Mouse (Mus musculus) kidney, adult 2 months (tissue): ENCODE data around the gene Zfp128. TPM values are rescaled to one million over a fixed set of nuclear protein-coding genes. Genes with fewer than 3 reads are reported as not detected.

Experiments
- DNase-seq: peaks from one replicate; pipeline ENCODE4 v3.0.0; 2021
- H3K27ac ChIP-seq: fragments of 200-500 bp; 2 replicates; pipeline ENCODE4 v1.5.1; 2012; ENCODE audit warnings: low read depth, low read length, control low read depth, inconsistent platforms; ENCODE audit not compliant: insufficient read depth
- H3K27me3 ChIP-seq: fragments of 200-500 bp; replicated peaks from 2 replicates; pipeline ENCODE4 v1.6.1; 2012; ENCODE audit warnings: mild to moderate bottlenecking, moderate library complexity, low read length, inconsistent platforms; ENCODE audit not compliant: control insufficient read depth, insufficient read depth
- H3K36me3 ChIP-seq: fragments of 200-500 bp; 2 replicates; pipeline ENCODE4 v1.6.1; 2012; ENCODE audit warnings: mild to moderate bottlenecking, moderate library complexity, low read length, inconsistent platforms; ENCODE audit not compliant: control insufficient read depth, insufficient read depth
- H3K4me1 ChIP-seq: fragments of 200-500 bp; 2 replicates; pipeline ENCODE4 v1.6.1; 2011; ENCODE audit warnings: low read length; ENCODE audit not compliant: control insufficient read depth, insufficient read depth
- H3K4me3 ChIP-seq: fragments of 200-500 bp; 2 replicates; pipeline ENCODE4 v1.5.1; 2011; ENCODE audit warnings: mild to moderate bottlenecking, low read depth, low read length, control low read depth; ENCODE audit not compliant: insufficient read depth
- CTCF ChIP-seq: fragments of 200-500 bp; conservative IDR thresholded peaks from 2 replicates; pipeline ENCODE4 v1.5.1; 2011; ENCODE audit warnings: low read depth, mild to moderate bottlenecking, control low read depth, low read length, moderate library complexity, mixed read lengths; ENCODE audit not compliant: insufficient read depth, insufficient read length
- POLR2A ChIP-seq: fragments of 200-500 bp; IDR thresholded peaks from one replicate; pipeline ENCODE4 v1.6.1; 2011; ENCODE audit warnings: low read depth, low read length, control low read depth
- WGBS: fragments of 180-500 bp; shearing (Covaris S2); methylation state at CpG from one replicate; pipeline ENCODE4 v1.1.7; 2018; 5-methylcytosine and 5-hydroxymethylcytosine counted together
- polyA plus RNA-seq: library from polyadenylated mRNA; depleted of rRNA; stranded (reverse); fragments of >200 nt; gene quantifications from 2 replicates; pipeline ENCODE4 v1.2.3, GENCODE M21; 2012; rRNA removed

Zfp128 gene
- polyA plus RNA-seq, 1 experiment, result 1.4 TPM

DNA sequence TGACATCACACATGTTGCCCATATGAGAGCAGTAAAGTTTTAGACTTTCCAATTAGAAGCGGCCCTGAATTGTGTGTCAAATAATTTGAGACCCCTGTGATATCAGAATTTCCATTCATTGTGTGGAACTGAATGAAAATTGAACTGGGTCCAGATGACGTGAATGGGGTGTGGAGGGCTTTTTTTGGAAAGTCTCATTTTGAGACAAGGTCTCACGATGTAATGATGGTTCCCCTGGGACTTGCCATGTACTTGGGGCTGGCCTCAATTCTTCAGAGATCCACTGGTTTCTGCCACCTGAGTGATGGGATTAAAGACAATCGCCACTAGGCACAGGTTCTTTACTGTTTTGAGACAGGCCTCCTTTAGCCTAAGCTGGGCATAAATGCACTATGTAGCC, 59.6 kb downstream of the Zfp128 start:
- DNase-seq, result no peak
- 85% methylated on average over 4 of the region's 4 CpGs for WGBS
- H3K36me3 ChIP-seq, result no peaks in the 10 kb centered on the region
- TF ChIP-seq CTCF (no peak), POLR2A (no peak)
- H3K27me3 ChIP-seq, result no peaks in the 10 kb centered on the region
- H3K4me1 ChIP-seq, result no peaks in the 10 kb centered on the region
- no peak overlapping the region for H3K27ac ChIP-seq
- H3K4me3 ChIP-seq, result no peak overlapping the region

Other genes with a start within 250 kb of the Zfp128 start
- gene Vmn2r54, start 240.9 kb upstream of the Zfp128 start, polyA plus RNA-seq, result not detected in 2 replicates
- gene Vmn2r55, start 196.2 kb upstream of the Zfp128 start, polyA plus RNA-seq, result not detected in 2 replicates
- not detected in 2 replicates for gene Vmn2r56, start 146.2 kb upstream of the Zfp128 start, polyA plus RNA-seq
- gene Zscan18, start 77.5 kb upstream of the Zfp128 start, polyA plus RNA-seq, result 0.59 and 0.88 TPM in 2 replicates
- 1.1 and 1.7 TPM in 2 replicates for gene Zfp329, start 62.3 kb upstream of the Zfp128 start, polyA plus RNA-seq
- gene Zfp110, start 46.4 kb upstream of the Zfp128 start, polyA plus RNA-seq, result 7.7 and 9.4 TPM in 2 replicates
- gene Zscan22, start 16.6 kb downstream of the Zfp128 start, polyA plus RNA-seq, result 11.6 and 12.5 TPM in 2 replicates
- gene Rps5, start 41.1 kb downstream of the Zfp128 start, polyA plus RNA-seq, result 1,384 and 1,441 TPM in 2 replicates
- gene Rnf225, start 46.2 kb downstream of the Zfp128 start, polyA plus RNA-seq, result 0.08 and 0.11 TPM in 2 replicates
- 4.8 and 5.9 TPM in 2 replicates for gene Zfp324, start 84.7 kb downstream of the Zfp128 start, polyA plus RNA-seq
- 5.4 and 6.2 TPM in 2 replicates for gene Zfp446, start 96.7 kb downstream of the Zfp128 start, polyA plus RNA-seq
- gene Slc27a5, start 117.0 kb downstream of the Zfp128 start, polyA plus RNA-seq, result 0.56 and 0.69 TPM in 2 replicates
- 186 and 191 TPM in 2 replicates for gene Trim28, start 117.9 kb downstream of the Zfp128 start, polyA plus RNA-seq
- gene Zbtb45, start 128.9 kb downstream of the Zfp128 start, polyA plus RNA-seq, result 14.1 and 15.0 TPM in 2 replicates
- 103 and 134 TPM in 2 replicates for gene Chmp2a, start 153.6 kb downstream of the Zfp128 start, polyA plus RNA-seq
- 231 and 249 TPM in 2 replicates for gene Ube2m, start 157.1 kb downstream of the Zfp128 start, polyA plus RNA-seq
- 1.3 and 1.8 TPM in 2 replicates for gene Mzf1, start 173.6 kb downstream of the Zfp128 start, polyA plus RNA-seq
- gene Vmn1r85, start 214.0 kb downstream of the Zfp128 start, polyA plus RNA-seq, result not detected in 2 replicates
- gene Vmn1r86, start 238.7 kb downstream of the Zfp128 start, polyA plus RNA-seq, result not detected in 2 replicates